Comparison of ENCODE assay signal across 11 mouse cellular contexts in the genomic region with DNA sequence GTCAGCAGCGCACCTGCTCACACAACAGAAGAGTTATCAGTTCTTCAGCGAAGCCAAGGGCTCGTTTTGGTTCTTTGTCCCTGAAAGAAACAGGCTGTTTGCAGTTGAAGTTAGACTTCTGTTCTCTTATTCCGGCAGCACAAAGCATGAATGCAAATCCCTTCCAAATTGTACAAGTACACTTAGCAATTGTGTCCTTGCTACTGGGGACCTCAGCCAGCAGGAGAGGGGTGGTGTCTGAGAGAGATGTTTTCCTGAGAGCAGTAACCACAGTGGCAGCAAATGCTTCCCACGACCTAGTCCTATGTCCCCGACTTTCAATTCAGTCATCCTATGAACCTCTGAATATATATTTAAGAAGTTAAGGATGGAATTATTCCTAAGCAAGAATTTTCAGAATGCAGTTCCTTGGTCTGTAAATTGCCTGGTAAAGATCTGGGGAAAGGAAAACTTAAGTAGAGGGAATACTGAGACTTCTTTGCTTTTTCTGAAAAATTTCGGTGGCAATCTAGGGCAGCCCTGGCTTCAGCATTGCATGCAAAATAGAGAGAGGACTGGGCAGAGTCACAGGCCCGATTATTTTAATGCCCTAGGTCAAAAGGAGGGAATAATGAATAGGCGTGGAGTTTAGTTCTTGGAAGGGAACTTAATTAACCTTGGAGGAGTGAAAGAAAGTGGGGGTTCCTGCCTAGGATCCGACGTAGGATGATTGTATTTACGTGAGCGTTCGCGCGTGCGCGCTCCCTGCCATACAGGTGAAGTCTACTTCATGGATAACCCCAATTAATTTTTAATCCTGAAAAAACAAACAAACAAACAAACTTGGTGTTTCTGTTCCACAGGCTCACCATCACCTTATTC. TPM values are rescaled to one million over a fixed set of nuclear protein-coding genes. Genes with fewer than 3 reads are reported as not detected.
DNase-seq lines count a peak whose midpoint lies in the region; ATAC-seq lines count a peak whose summit lies in the region.
"Had no signal": no experiment of that assay in that cellular context is flagged by ENCODE, and none has a peak within 500 bp of the region (broad histone marks: within the 10 kb centered on the region; RNA-seq: fewer than 3 reads in every experiment).

No protein-coding gene starts in this region.

- no peak overlapping the region for H3K27ac ChIP-seq in kidney, embryonic 15.5 days
- H3K27ac ChIP-seq in embryonic facial prominence, embryonic 11.5 days (replicated peaks; ENCODE audit: low read depth, low read length): no peak overlapping the region
- H3K27ac ChIP-seq in intestine, embryonic 14.5 days (ENCODE audit: low read depth): no peak overlapping the region
- peak overlapping the region; percentile 95 for H3K27ac ChIP-seq in neural tube, embryonic 11.5 days (ENCODE audit: low read depth, low read length)
- H3K27ac ChIP-seq: limb, embryonic 15.5 days had no signal

- WGBS in kidney, embryonic 15.5 days: 2% methylated on average over 18 of the region's 18 CpGs
- under 1% methylated on average over 18 of the region's 18 CpGs for WGBS in embryonic facial prominence, embryonic 11.5 days
- 3% methylated on average over 18 of the region's 18 CpGs for WGBS in intestine, embryonic 14.5 days
- 2% methylated on average over 18 of the region's 18 CpGs for WGBS in neural tube, embryonic 11.5 days

- no peak for ATAC-seq in kidney, embryonic 15.5 days (replicated peaks; ENCODE audit: low FRiP score)
- no peak for ATAC-seq in embryonic facial prominence, embryonic 11.5 days (replicated peaks; ENCODE audit: insufficient number of reproducible peaks, low FRiP score, low TSS enrichment, low read depth)
- ATAC-seq in intestine, embryonic 14.5 days (replicated peaks; ENCODE audit: low FRiP score, low TSS enrichment, low read depth): no peak
- ATAC-seq in neural tube, embryonic 11.5 days (ENCODE audit: insufficient read depth, low FRiP score, low TSS enrichment): no peak

- H3K9me3 ChIP-seq in kidney, embryonic 15.5 days (replicated peaks): no peaks in the 10 kb centered on the region
- no peaks in the 10 kb centered on the region for H3K9me3 ChIP-seq in embryonic facial prominence, embryonic 11.5 days (replicated peaks; ENCODE audit: control insufficient read depth, low read length)
- H3K9me3 ChIP-seq in intestine, embryonic 14.5 days (ENCODE audit: control insufficient read depth, low read length): no peaks in the 10 kb centered on the region
- H3K9me3 ChIP-seq in neural tube, embryonic 11.5 days (ENCODE audit: control insufficient read depth, low read length): no peaks in the 10 kb centered on the region
- H3K9me3 ChIP-seq: limb, embryonic 15.5 days had no signal

- peak overlapping the region; percentile 24 for H3K4me3 ChIP-seq in kidney, embryonic 15.5 days (replicated peaks)
- H3K4me3 ChIP-seq in embryonic facial prominence, embryonic 11.5 days (ENCODE audit: low read depth, low read length): peak overlapping the region; percentile 25
- no peak overlapping the region for H3K4me3 ChIP-seq in intestine, embryonic 14.5 days (ENCODE audit: low read depth, low read length)
- H3K4me3 ChIP-seq in neural tube, embryonic 11.5 days (ENCODE audit: low read depth, low read length): peak overlapping the region; percentile 37

- H3K9ac ChIP-seq in kidney, embryonic 15.5 days: no peak overlapping the region
- no peak overlapping the region for H3K9ac ChIP-seq in embryonic facial prominence, embryonic 11.5 days (replicated peaks; ENCODE audit: low read length)
- H3K9ac ChIP-seq in intestine, embryonic 14.5 days (ENCODE audit: low read length): no peak overlapping the region
- H3K9ac ChIP-seq in neural tube, embryonic 11.5 days (ENCODE audit: low read length): peak overlapping the region; percentile 68
- H3K9ac ChIP-seq: limb, embryonic 15.5 days had no signal

- no peak for DNase-seq in kidney, adult 8-10 months
- no peak for DNase-seq in embryonic facial prominence, embryonic 11.5 days (ENCODE audit: low spot score)
- DNase-seq in intestine, embryonic 14.5 days (ENCODE audit: low spot score): peak; percentile 61
- DNase-seq in neural tube, embryonic 11.5 days (ENCODE audit: low spot score): peak; percentile 42
- DNase-seq in left cerebral cortex, adult 18-20 months (ENCODE audit: low spot score in 2 of 2): no peak
- no peak for DNase-seq in adrenal gland, postnatal 4 days (ENCODE audit: low spot score in 2 of 2)
- no peak for DNase-seq in B cell, adult 2 months

- H3K27me3 ChIP-seq in kidney, embryonic 15.5 days: peaks cover 95% of the 10 kb centered on the region
- peaks cover 72% of the 10 kb centered on the region for H3K27me3 ChIP-seq in embryonic facial prominence, embryonic 11.5 days (ENCODE audit: control insufficient read depth, insufficient read depth, low read length)
- H3K27me3 ChIP-seq in intestine, embryonic 14.5 days (replicated peaks; ENCODE audit: control insufficient read depth, insufficient read depth, low read length): peaks cover 99% of the 10 kb centered on the region
- H3K27me3 ChIP-seq in neural tube, embryonic 11.5 days (ENCODE audit: control insufficient read depth, insufficient read depth, low read length): peaks cover 34% of the 10 kb centered on the region

- no peaks in the 10 kb centered on the region for H3K36me3 ChIP-seq in kidney, embryonic 15.5 days
- no peaks in the 10 kb centered on the region for H3K36me3 ChIP-seq in embryonic facial prominence, embryonic 11.5 days (replicated peaks; ENCODE audit: control insufficient read depth, insufficient read depth, low read depth, low read length)
- no peaks in the 10 kb centered on the region for H3K36me3 ChIP-seq in intestine, embryonic 14.5 days (ENCODE audit: control insufficient read depth, insufficient read depth, low read length)
- H3K36me3 ChIP-seq in neural tube, embryonic 11.5 days (ENCODE audit: control insufficient read depth, insufficient read depth, low read length): no peaks in the 10 kb centered on the region
- H3K36me3 ChIP-seq: limb, embryonic 15.5 days had no signal

- peaks cover 42% of the 10 kb centered on the region for H3K4me1 ChIP-seq in kidney, embryonic 15.5 days
- H3K4me1 ChIP-seq in embryonic facial prominence, embryonic 11.5 days (ENCODE audit: control insufficient read depth, insufficient read depth, low read length): peaks cover 6% of the 10 kb centered on the region; the same call in 1 of the 2 replicates
- peaks cover 7% of the 10 kb centered on the region; the same call in 1 of the 2 replicates for H3K4me1 ChIP-seq in intestine, embryonic 14.5 days (replicated peaks; ENCODE audit: control insufficient read depth, insufficient read depth, low read length)
- H3K4me1 ChIP-seq in neural tube, embryonic 11.5 days (ENCODE audit: control insufficient read depth, insufficient read depth, low read length): peaks cover 6% of the 10 kb centered on the region; the same call in 1 of the 2 replicates

- H3K4me2 ChIP-seq in kidney, embryonic 15.5 days: peak overlapping the region; percentile 42
- H3K4me2 ChIP-seq in embryonic facial prominence, embryonic 11.5 days (ENCODE audit: low read depth, low read length): peak overlapping the region; percentile 38
- H3K4me2 ChIP-seq in intestine, embryonic 14.5 days (ENCODE audit: low read length): peak overlapping the region; percentile 18
- H3K4me2 ChIP-seq in neural tube, embryonic 11.5 days (ENCODE audit: low read depth): peak overlapping the region; percentile 59

RNA-seq across cellular contexts. Expression of gene Pou3f2, which starts 6.1 kb away (rescaled TPM):
- polyA plus RNA-seq in kidney, embryonic 15.5 days (2015; fragmentation: Nextera tagmentation; extraction: Ambion mirVana): 0.05 TPM in 1 of 2 replicates, not detected in the other
- 3.0 and 3.6 TPM in 2 replicates for polyA plus RNA-seq in embryonic facial prominence, embryonic 11.5 days (2014; fragmentation: Nextera tagmentation; extraction: Ambion mirVana)
- polyA plus RNA-seq in intestine, embryonic 14.5 days (2014; fragmentation: Nextera tagmentation; extraction: Ambion mirVana): not detected in 2 replicates
- polyA plus RNA-seq in neural tube, embryonic 11.5 days (2014; fragmentation: Nextera tagmentation; extraction: Ambion mirVana): 28.2 and 31.3 TPM in 2 replicates
- 10 to 100 TPM; 23.6 to 29.0 TPM for total RNA-seq in left cerebral cortex, adult 18-20 months (2021)
- total RNA-seq in adrenal gland, postnatal 4 days (2021): under 1 TPM; 0.34 to 0.51 TPM
- total RNA-seq: MEL had no signal
- polyA plus RNA-seq: gonadal fat pad, adult 2 months had no signal

Comparison
In these comparisons a context has a peak if more than half of its experiments do, and no peak if none do; other contexts are left out.
1. DNase-seq: peak in intestine, embryonic 14.5 days (single experiment) and neural tube, embryonic 11.5 days (single experiment); none in kidney, adult 8-10 months (0 of 2), embryonic facial prominence, embryonic 11.5 days (single experiment), left cerebral cortex, adult 18-20 months (0 of 2), adrenal gland, postnatal 4 days (0 of 2) and B cell, adult 2 months (0 of 2).
2. Peak in every context shown above with its lines, with median percentiles within 50 percentile points of each other: H3K4me2 ChIP-seq.